Mouse (Mus musculus) bone marrow macrophage, adult 2 months (primary cell): ENCODE results near the gene Fam193a. TPM values are rescaled to one million over a fixed set of nuclear protein-coding genes. Genes with fewer than 3 reads are reported as not detected.
A peak's percentile ranks its signal among the peaks of the same experiment; 100 is the strongest.

Experiments
- H3K27ac ChIP-seq: 2 replicates; pipeline ENCODE4 v1.5.1; 2012; ENCODE audit warnings: low read depth, low read length; ENCODE audit not compliant: insufficient read depth
- H3K4me1 ChIP-seq: 2 replicates; pipeline ENCODE4 v1.6.1; 2012; ENCODE audit warnings: low read length; ENCODE audit not compliant: control insufficient read depth, insufficient read depth
- H3K4me3 ChIP-seq: 2 replicates; pipeline ENCODE4 v1.5.1; 2012; ENCODE audit warnings: mild to moderate bottlenecking, low read length, moderate library complexity; ENCODE audit not compliant: insufficient read depth
- CTCF ChIP-seq: IDR thresholded peaks from 2 replicates; pipeline ENCODE4 v1.5.1; 2012; ENCODE audit warnings: low read depth, mild to moderate bottlenecking, low read length, moderate library complexity
- POLR2A ChIP-seq: IDR thresholded peaks from 2 replicates; pipeline ENCODE4 v1.6.1; 2012; ENCODE audit warnings: mild to moderate bottlenecking, low read depth, low read length, borderline replicate concordance
- polyA plus RNA-seq: library from polyadenylated mRNA; stranded (reverse); fragments of >200 nt; gene quantifications from 2 replicates; pipeline ENCODE4 v1.2.4, GENCODE M21; 2012; ENCODE audit not compliant: missing spikeins, insufficient read depth, insufficient read length

Gene Fam193a
- polyA plus RNA-seq = 20.2 and 21.9 TPM in 2 replicates

DNA sequence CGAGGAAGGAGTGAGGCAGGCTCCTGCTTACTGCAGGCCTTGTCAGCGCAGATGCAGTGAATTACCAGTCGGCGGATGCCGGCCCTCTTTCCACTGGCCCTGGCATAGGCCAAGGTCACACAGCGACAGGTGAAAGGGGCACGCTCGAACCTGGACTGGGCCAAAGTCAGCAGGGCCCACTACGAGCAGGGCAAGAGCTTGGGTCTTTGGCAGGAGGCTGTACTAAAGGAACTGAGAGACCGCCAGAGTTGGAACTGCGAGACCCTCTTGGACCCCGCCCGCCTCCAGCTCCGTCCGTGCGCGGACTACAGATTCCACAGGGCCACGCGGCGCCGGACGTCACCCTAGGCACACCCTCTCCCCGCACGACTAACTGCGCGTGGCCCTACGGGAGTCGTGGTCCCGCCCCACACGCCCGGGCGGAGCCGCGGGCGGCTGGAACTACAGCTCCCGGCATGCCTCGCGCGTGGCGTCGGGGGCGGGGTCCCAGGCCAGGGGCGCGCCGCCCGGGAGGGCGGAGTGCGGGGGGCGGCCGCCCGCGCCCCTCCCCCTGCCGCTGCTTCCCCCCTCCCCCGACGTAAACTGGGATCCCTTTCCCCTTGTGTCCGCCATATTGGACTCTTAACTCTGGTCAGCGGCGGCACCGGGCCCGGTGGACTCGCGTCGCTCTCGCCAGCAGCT is at the start of gene Fam193a:
Gene Fam193a (plus strand): TSS at position 593 of the 681 bp plus-strand sequence.
- H3K27ac ChIP-seq = no peak within 1 kb of the TSS; the same call in 1 of the 2 replicates
- H3K4me1 ChIP-seq = peaks cover 20% of the 10 kb centered on the region
- TF ChIP-seq POLR2A (no peak), CTCF (no peak)
- peak within 1 kb of the TSS; percentile 72 for H3K4me3 ChIP-seq

DNA sequence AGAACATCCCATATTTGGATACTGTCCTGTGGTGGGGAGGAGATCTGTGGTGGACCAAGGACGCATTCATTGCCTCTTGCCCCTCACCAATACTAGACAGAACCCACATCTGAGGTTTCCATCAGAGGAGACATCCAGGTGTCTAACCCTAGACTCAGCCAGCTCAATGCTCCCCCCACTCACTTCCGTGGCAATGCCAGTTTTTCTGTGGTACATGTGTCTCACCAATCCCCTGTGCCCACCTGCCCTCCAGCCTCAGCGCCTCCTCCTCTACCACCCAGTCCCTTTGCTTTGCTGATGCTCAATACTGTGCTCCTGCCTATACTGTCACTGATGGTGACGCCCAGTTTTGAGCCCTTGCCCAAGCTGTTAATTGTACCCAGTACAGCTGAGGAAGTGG is 48.5 kb upstream of the Fam193a start:
- Histone ChIP-seq H3K27ac (no peak overlapping the region), H3K4me1 (peaks cover 6% of the 10 kb centered on the region), H3K4me3 (no peak overlapping the region)
- TF ChIP-seq POLR2A (no peak), CTCF (no peak)

DNA sequence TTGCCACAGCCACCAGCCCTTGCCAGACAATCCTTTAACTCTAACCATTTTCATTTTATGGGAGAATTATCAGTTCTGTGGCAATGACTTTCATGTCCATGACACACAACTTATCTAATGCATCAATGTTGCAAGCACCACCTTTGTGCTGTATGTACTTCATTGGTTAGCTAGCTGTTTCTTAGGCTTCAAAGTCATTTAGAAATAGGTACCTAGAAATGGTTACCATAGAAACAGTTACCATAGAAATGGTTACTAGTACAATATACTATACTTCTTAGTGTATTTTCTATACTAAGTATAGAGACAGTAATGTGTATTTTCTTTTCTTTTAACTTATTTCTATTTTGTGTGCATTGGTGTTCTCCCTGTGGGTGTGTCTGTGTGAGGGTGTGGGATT is 44.4 kb upstream of the Fam193a start:
- H3K27ac ChIP-seq = no peak overlapping the region
- TF ChIP-seq CTCF (no peak), POLR2A (no peak)
- no peak overlapping the region for H3K4me3 ChIP-seq
- peaks cover 12% of the 10 kb centered on the region for H3K4me1 ChIP-seq

DNA sequence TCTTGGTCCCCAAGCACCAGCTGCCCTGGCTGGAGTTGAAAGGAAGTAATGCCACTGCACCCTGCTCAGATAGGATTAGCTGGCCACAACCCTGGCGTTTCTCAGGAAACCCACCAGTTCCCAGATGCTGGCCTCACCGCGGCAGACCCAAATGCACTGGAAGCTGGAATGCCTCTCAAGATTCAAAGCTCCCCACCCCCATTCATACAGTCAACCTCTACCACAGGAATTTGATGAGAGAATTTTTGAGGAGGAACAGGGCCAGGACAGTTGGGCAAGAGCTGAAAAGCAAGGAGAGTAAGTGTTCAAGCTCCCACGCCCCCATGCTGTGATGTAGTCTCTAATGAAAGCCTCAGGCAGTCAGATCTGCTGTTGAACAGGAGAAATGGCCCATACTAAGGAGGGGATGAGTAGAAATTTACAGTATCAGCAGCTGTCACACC is 43.5 kb upstream of the Fam193a start:
- TF ChIP-seq POLR2A = no peak
- TF ChIP-seq CTCF = no peak
- peaks cover 12% of the 10 kb centered on the region for H3K4me1 ChIP-seq
- no peak overlapping the region for H3K27ac ChIP-seq
- H3K4me3 ChIP-seq = no peak overlapping the region

DNA sequence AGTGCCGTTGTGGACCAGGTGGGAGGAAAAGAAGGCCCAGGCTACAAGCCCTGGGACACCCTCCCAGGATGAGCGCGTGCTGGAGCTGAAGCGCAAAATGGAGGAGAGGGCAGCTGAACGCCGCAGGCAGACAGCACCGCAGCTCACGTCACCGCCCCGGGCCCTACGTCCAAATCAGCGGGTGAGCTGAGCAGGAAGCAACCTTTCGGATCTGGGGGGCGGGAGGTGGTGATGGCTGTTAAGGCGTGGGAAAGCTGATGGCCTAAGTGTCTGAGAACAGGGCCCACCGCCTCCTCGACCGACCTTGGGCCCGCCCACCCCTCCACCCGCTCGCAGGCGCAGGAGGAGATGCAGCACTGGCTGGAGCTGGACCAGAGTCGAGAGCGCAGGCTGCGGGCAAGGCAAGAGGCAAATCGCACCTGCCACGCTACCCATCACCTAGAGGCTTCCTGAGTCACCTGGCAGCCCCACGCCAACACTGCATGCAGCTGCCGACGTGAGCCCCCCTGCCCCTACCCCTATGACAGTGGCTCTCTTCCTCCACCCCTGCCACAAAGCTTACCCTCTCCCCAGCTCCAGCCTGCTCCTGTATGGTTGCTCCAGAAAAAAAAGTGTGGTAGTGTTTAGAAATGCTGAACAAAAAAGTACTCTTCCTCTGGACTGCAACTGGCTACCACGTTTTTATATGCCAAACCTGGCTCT is 42.7 kb upstream of the Fam193a start:
- H3K27ac ChIP-seq = no peak overlapping the region
- H3K4me1 ChIP-seq = peaks cover 12% of the 10 kb centered on the region
- TF ChIP-seq CTCF = no peak
- no peak for TF ChIP-seq POLR2A
- no peak overlapping the region for H3K4me3 ChIP-seq

DNA sequence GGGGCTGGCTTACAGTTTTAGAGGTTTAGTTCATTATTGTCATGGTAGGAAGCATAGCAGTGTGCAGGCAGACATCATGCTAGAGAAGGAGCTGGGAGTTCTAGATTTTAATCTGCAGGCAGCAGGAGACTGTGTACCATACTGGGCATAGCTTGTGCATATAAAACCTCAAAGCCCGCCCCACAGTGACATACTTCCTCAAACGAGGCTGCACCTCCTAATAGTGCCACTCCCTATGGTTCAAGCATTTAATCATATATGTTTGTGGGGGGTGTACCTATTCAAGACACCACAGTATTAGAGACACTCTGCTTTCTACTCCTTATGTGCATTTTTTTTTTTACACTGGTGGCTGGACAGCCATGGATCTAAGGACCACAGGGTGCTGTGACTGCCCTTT is 39.6 kb upstream of the Fam193a start:
- Histone ChIP-seq H3K27ac (no peak overlapping the region), H3K4me3 (no peak overlapping the region), H3K4me1 (peaks cover 16% of the 10 kb centered on the region)
- TF ChIP-seq CTCF (no peak), POLR2A (no peak)

DNA sequence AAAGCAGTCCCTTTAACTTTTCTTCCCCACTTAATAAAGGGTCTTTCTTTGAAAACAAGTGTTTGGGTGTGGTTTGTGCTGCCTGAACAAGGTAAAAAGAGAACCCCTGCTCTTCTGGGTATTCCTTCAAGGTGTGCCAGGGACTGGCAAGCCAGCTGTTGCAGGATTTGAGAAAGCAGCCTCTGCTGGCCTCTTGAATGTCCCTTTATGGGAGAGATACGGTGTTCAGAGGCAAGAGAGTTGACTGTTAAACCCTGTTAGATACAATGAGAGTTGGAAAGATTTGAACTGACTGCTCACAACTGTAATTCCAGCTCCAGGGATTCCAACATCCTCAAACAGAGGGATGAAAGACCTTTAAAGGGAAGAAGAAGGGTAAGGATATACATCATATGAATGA is 35.7 kb upstream of the Fam193a start:
- no peak overlapping the region for H3K4me3 ChIP-seq
- H3K4me1 ChIP-seq = peaks cover 14% of the 10 kb centered on the region
- TF ChIP-seq POLR2A (no peak), CTCF (no peak)
- no peak overlapping the region for H3K27ac ChIP-seq

DNA sequence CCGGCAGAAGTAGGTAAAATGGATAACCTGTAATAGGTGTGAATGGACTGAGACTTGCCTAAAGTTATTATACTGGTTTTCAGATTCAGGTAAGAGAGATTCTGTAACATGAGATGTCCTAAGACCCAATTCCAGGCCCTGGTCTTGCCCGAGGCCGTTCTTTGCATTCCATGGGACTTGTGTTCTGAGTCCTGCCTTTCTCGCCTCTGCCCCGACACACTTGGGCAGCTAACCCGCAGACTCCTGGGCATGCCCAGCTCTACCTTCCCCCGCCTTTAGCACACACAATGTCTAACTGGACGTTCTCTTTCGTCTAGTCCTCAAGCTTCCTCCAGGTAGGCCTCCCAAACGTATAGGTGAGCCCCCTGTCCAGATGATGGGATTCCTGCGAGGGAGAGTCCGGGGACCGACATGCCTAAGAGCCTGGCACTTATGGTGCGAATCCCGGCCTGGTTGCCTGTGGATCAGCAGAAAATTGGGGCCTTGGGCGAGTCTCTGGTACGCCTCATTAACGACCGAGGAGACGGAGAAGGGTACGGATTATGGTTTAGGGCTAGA is 34.1 kb upstream of the Fam193a start:
- peaks cover 22% of the 10 kb centered on the region for H3K4me1 ChIP-seq
- H3K4me3 ChIP-seq = peak overlapping the region; percentile 93
- no peak; the same call in 1 of the 2 replicates for TF ChIP-seq POLR2A
- TF ChIP-seq CTCF = no peak; the same call in 1 of the 2 replicates
- peak overlapping the region; percentile 72 for H3K27ac ChIP-seq

DNA sequence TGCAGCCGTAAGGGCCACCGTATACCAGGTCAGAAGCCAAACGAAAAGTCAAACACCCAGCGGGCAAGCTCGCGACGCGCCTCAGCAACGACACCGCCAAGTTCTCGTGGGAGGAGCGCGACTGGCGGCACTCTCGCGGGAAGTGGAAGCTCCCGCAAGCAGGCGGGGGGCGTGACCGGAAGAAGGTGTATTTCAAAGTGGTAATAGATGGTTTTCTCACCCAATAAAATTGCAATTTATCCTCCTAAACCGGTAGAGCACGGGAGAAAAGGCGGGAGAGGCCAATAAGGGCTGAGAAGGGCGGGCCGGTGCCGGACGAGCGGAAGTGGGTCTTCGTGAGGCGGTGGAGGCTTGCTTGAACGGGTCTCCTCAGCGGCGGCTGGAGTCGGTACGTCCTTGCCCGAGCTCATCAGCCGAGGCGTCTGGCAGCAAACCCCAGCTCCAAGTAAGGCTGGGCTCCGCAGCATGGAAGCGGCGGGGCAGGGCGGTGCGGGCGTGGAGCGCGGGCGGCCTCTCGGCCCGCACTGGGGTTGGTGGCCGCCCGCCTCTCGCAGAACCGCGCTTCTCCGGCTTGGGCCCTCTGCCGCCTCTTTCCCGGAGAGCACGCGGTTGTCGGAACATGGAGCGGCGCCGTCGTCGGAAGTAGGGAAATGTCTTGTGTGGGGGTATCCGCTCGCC is 33.5 kb upstream of the Fam193a start, which contains the start of gene Rnf4:
Gene Rnf4 (plus strand): TSS at position 193 of the 678 bp plus-strand sequence.
- H3K27ac ChIP-seq = peak within 1 kb of the TSS; percentile 95
- peaks cover 24% of the 10 kb centered on the region for H3K4me1 ChIP-seq
- TF ChIP-seq CTCF = no peak
- TF ChIP-seq POLR2A = peak; percentile 75; the same call in 1 of the 2 replicates
- H3K4me3 ChIP-seq = peak within 1 kb of the TSS; percentile 98
